Mouse (Mus musculus) heart, adult 2 months (tissue): ENCODE data around the gene Stat3.

Source experiments
- CTCF ChIP-seq: fragments of 200-600 bp; IDR thresholded peaks from 2 replicates; pipeline ENCODE4 v1.8.1; 2022; ENCODE audit warnings: antibody characterized with exemption, mild to moderate bottlenecking, moderate library complexity
- EP300 ChIP-seq: fragments of 200-500 bp; IDR thresholded peaks from 2 replicates; pipeline ENCODE4 v1.6.1; 2011; ENCODE audit warnings: low read depth, low read length, control low read depth; ENCODE audit not compliant: insufficient read depth
- POLR2A ChIP-seq: fragments of 200-500 bp; IDR thresholded peaks from 2 replicates; pipeline ENCODE4 v1.6.1; 2011; ENCODE audit warnings: mild to moderate bottlenecking, low read depth, low read length, control low read depth; ENCODE audit not compliant: insufficient read depth

DNA sequence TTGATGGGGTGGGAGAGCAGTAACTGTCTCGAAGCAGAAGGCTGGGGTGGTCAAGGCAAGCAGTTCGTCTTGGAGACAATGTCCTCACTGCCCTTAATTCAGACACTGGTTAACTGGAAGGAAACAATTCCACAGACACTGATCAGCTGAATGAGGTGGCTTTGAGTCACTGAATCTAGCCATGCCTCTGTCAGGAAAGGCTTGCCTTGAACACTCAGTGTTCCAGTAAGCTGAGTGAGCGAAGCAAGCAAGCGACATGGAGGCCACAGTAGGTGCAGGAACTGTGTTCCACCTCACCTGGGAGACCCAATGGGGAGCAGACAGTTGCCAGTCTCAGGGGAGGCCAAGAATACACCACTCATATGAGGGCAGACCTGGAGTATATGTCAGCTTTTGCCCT lies 52.1 kb downstream of the Stat3 start:
- TF ChIP-seq POLR2A (no peak), CTCF (no peak), EP300 (no peak)
